Mouse (Mus musculus) embryonic facial prominence, embryonic 15.5 days (tissue): ENCODE measurements at regions not wholly inside any gene's neighbourhood (a gene's known extent, or its start where the extent isn't known, plus 50 kb on each side); places are given as distances from the start of the nearest gene placed in this dataset.

Source experiments
- ATAC-seq: fragments of 200-750 bp; cut with Nextera tagmentation; 2 replicates; pipeline ENCODE4 v1.8.0; 2017; ENCODE audit warnings: low read depth, moderate TSS enrichment; ENCODE audit not compliant: insufficient number of reproducible peaks, low FRiP score, low TSS enrichment
- H3K27ac ChIP-seq: fragments of 300-500 bp; sonication (generic); replicated peaks from 2 replicates; pipeline ENCODE4 v1.5.1; 2015; ENCODE audit warnings: mild to moderate bottlenecking, inconsistent platforms
- H3K27me3 ChIP-seq: fragments of 300-500 bp; sonication (generic); 2 replicates; pipeline ENCODE4 v1.6.1; 2015; ENCODE audit warnings: inconsistent platforms
- H3K36me3 ChIP-seq: fragments of 300-500 bp; sonication (generic); 2 replicates; pipeline ENCODE4 v1.6.1; 2015; ENCODE audit warnings: mild to moderate bottlenecking, inconsistent platforms
- H3K4me1 ChIP-seq: fragments of 300-500 bp; sonication (generic); 2 replicates; pipeline ENCODE4 v1.6.1; 2015; ENCODE audit warnings: inconsistent platforms
- H3K4me2 ChIP-seq: fragments of 300-500 bp; sonication (generic); replicated peaks from 2 replicates; pipeline ENCODE4 v1.6.1; 2015; ENCODE audit warnings: mild to moderate bottlenecking, inconsistent platforms
- H3K4me3 ChIP-seq: fragments of 300-500 bp; sonication (generic); replicated peaks from 2 replicates; pipeline ENCODE4 v1.5.1; 2015; ENCODE audit warnings: mild to moderate bottlenecking, inconsistent platforms
- H3K9ac ChIP-seq: fragments of 300-500 bp; sonication (generic); 2 replicates; pipeline ENCODE4 v1.6.1; 2015; ENCODE audit warnings: inconsistent platforms
- H3K9me3 ChIP-seq: fragments of 300-500 bp; sonication (generic); replicated peaks from 2 replicates; pipeline ENCODE4 v1.6.1; 2016; ENCODE audit warnings: inconsistent platforms
- WGBS: fragments of 180-500 bp; shearing (Covaris S2); methylation state at CpG from one replicate; pipeline ENCODE4 v1.1.7; 2015; 5-methylcytosine and 5-hydroxymethylcytosine counted together

- no peak overlapping the region for H3K9ac ChIP-seq
- ATAC-seq: no peak
- H3K36me3 ChIP-seq: no peaks in the 10 kb centered on the region
- no peaks in the 10 kb centered on the region for H3K9me3 ChIP-seq
- WGBS: 39% methylated on average over 3 of the region's 3 CpGs
- peak overlapping the region; percentile 73 for H3K27ac ChIP-seq
- H3K4me3 ChIP-seq: no peak overlapping the region
- 0 out of 2 replicates have a peak, but pooled peaks cover 3% of the 10 kb centered on the region for H3K4me1 ChIP-seq
- no peak overlapping the region for H3K4me2 ChIP-seq
- no peaks in the 10 kb centered on the region for H3K27me3 ChIP-seq
Observed at GRCm38 (mm10) chr11:22420003-22420723, 78.1 kb upstream of the Ehbp1 start.

GRCm38 (mm10) chr11:22421762-22422161 is 79.7 kb upstream of the Ehbp1 start:
- H3K36me3 ChIP-seq: no peaks in the 10 kb centered on the region
- no peaks in the 10 kb centered on the region for H3K27me3 ChIP-seq
- no peak overlapping the region for H3K9ac ChIP-seq
- H3K4me1 ChIP-seq: 0 out of 2 replicates have a peak, but pooled peaks cover 3% of the 10 kb centered on the region
- no peaks in the 10 kb centered on the region for H3K9me3 ChIP-seq
- no peak overlapping the region for H3K4me3 ChIP-seq
- ATAC-seq: no peak
- WGBS: 66% methylated on average over 3 of the region's 3 CpGs
- no peak overlapping the region for H3K27ac ChIP-seq
- no peak overlapping the region for H3K4me2 ChIP-seq

- Histone ChIP-seq H3K4me3 (no peak overlapping the region), H3K9ac (no peak overlapping the region), H3K27me3 (no peaks in the 10 kb centered on the region), H3K36me3 (no peaks in the 10 kb centered on the region), H3K4me1 (no peaks in the 10 kb centered on the region), H3K4me2 (no peak overlapping the region), H3K9me3 (no peaks in the 10 kb centered on the region), H3K27ac (0 out of 2 replicates have a peak overlapping the region, but pooled peaks have one; percentile 22)
- ATAC-seq: peak; percentile 82; the same call in 1 of the 2 replicates
- WGBS: 8% methylated on average over 5 of the region's 5 CpGs
Observed at GRCm38 (mm10) chr11:22437140-22437850, 74.6 kb upstream of the Tmem17 start.

- Histone ChIP-seq H3K9me3 (no peaks in the 10 kb centered on the region), H3K27ac (0 out of 2 replicates have a peak overlapping the region, but pooled peaks have one; percentile 22), H3K9ac (no peak overlapping the region), H3K36me3 (no peaks in the 10 kb centered on the region), H3K27me3 (no peaks in the 10 kb centered on the region), H3K4me1 (no peaks in the 10 kb centered on the region), H3K4me2 (no peak overlapping the region), H3K4me3 (no peak overlapping the region)
- no peak for ATAC-seq
- WGBS: 76% methylated on average over 5 of the region's 5 CpGs
Observed at GRCm38 (mm10) chr11:22437851-22438215, 74.1 kb upstream of the Tmem17 start.

- ATAC-seq: no peak
- 83% methylated on average over 2 of the region's 2 CpGs for WGBS
- Histone ChIP-seq H3K36me3 (no peaks in the 10 kb centered on the region), H3K9ac (no peak overlapping the region), H3K27ac (no peak overlapping the region), H3K9me3 (no peaks in the 10 kb centered on the region), H3K4me2 (no peak overlapping the region), H3K27me3 (no peaks in the 10 kb centered on the region), H3K4me3 (no peak overlapping the region), H3K4me1 (no peaks in the 10 kb centered on the region)
Observed at GRCm38 (mm10) chr11:22438441-22439066, 73.3 kb upstream of the Tmem17 start.

- Histone ChIP-seq H3K4me2 (no peak overlapping the region), H3K36me3 (no peaks in the 10 kb centered on the region), H3K4me1 (no peaks in the 10 kb centered on the region), H3K27me3 (no peaks in the 10 kb centered on the region), H3K27ac (no peak overlapping the region), H3K4me3 (no peak overlapping the region), H3K9me3 (no peaks in the 10 kb centered on the region), H3K9ac (no peak overlapping the region)
- WGBS: 47% methylated on average over 2 of the region's 2 CpGs
- no peak for ATAC-seq
Observed at GRCm38 (mm10) chr11:22440521-22440920, 71.4 kb upstream of the Tmem17 start.

DNA sequence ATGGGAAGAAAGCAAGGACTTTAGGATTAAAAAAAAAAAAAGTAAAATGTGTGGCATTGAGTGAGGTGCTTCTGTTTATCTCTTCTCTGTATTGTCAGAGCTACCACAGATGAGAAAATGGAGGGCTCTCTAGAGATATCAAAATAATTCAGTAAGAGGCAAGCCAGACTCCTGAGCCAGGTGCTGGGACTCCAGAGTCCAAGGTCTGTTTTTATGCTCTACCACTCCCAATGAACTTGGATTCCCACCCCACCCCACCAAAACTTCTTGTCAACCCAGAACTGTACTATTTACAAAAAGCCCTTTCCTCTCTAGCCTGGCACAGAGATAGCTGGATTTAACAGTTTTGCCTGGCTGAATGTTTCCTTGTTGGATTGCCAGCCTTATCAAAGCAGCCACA is 58.7 kb upstream of the Tmem17 start:
- no peak for ATAC-seq
- H3K27ac ChIP-seq: no peak overlapping the region
- H3K27me3 ChIP-seq: no peaks in the 10 kb centered on the region
- H3K4me2 ChIP-seq: no peak overlapping the region
- H3K36me3 ChIP-seq: no peaks in the 10 kb centered on the region
- no peak overlapping the region for H3K4me3 ChIP-seq
- H3K9ac ChIP-seq: no peak overlapping the region
- H3K9me3 ChIP-seq: no peaks in the 10 kb centered on the region
- H3K4me1 ChIP-seq: no peaks in the 10 kb centered on the region

GRCm38 (mm10) chr11:22456286-22456685 is 55.6 kb upstream of the Tmem17 start:
- Histone ChIP-seq H3K36me3 (no peaks in the 10 kb centered on the region), H3K4me3 (no peak overlapping the region), H3K9me3 (no peaks in the 10 kb centered on the region), H3K27ac (no peak overlapping the region), H3K4me2 (no peak overlapping the region), H3K27me3 (no peaks in the 10 kb centered on the region), H3K9ac (no peak overlapping the region), H3K4me1 (no peaks in the 10 kb centered on the region)
- WGBS: 94% methylated on average over 9 of the region's 9 CpGs
- no peak for ATAC-seq

DNA sequence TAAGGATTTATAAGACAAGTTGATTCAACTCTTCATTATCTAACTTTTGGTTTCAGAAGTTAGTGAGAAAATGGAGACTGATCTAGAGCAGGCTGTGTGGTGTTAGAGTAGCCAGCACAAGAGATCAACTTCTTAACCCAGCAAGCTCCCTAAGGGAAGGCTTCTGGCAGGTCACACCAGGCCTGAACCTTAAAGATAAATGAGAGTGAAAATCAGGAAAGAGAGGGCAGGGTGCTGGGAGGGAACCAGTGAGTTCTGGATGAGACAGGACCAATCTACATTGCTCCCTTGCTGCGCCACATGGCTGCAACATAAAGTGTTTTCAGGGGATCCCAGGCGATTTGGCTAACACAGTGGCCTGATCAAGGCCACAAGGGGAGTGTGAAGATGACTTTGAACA is 54.7 kb upstream of the Tmem17 start:
- WGBS: 91% methylated on average over 2 of the region's 2 CpGs
- no peak for ATAC-seq

DNA sequence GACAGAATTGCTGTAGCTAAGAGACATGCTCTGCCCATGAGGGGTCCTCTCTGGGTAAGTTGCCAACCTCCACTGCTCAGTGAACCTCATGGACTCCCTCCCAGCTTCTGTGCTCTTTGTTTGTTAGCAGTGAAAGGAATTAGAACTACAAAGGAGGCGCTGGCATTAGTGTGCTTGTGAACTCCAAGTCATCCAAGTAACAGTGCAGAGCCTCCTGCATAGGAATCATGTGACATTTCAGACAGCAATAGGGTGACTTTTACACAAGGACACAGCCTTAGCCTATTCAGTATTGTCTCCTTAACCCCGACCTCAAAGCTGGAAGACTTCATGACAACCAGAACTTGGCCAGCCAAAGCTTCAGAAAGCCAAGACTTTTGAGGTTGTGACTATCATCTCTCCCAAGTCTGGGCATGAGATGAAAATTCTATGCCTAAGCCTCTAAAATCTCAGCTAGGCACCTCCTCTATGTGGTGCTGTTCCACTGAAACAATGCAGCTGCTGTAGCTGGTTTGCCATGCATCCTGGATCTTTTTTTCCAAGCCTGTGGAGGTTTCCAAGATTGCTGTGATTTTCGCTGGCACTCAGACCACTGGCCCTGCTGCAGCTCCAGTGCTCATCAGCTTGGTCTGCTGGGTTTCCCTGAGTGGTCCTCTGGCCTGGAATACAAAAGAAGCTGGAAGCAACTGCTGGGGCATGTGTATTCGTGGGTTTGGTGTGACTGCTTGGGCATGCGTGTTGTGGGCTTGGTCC is 52.8 kb upstream of the Tmem17 start:
- Histone ChIP-seq H3K4me2 (no peak overlapping the region), H3K4me1 (no peaks in the 10 kb centered on the region), H3K36me3 (no peaks in the 10 kb centered on the region), H3K9me3 (no peaks in the 10 kb centered on the region), H3K27me3 (no peaks in the 10 kb centered on the region), H3K4me3 (no peak overlapping the region), H3K9ac (no peak overlapping the region), H3K27ac (no peak overlapping the region)
- 76% methylated on average over 5 of the region's 5 CpGs for WGBS
- no peak for ATAC-seq

More for the DNA sequence above, 54.7 kb upstream of the Tmem17 start:
- Histone ChIP-seq H3K4me3 (no peak overlapping the region), H3K27me3 (no peaks in the 10 kb centered on the region), H3K4me1 (no peaks in the 10 kb centered on the region), H3K36me3 (no peaks in the 10 kb centered on the region), H3K9me3 (no peaks in the 10 kb centered on the region), H3K27ac (no peak overlapping the region), H3K4me2 (no peak overlapping the region), H3K9ac (no peak overlapping the region)
